Mouse (Mus musculus) brain, embryonic 14.5 days (tissue): ENCODE measurements around the gene Elovl7.

ENCODE experiments used
- CTCF ChIP-seq: fragments of 200-500 bp; IDR thresholded peaks from 2 replicates; pipeline ENCODE4 v1.5.1; 2012; ENCODE audit warnings: inconsistent platforms, mild to moderate bottlenecking, moderate library complexity, borderline replicate concordance; ENCODE audit not compliant: insufficient read depth, insufficient read length; ENCODE audit errors: extremely low read depth
- POLR2A ChIP-seq: fragments of 200-500 bp; IDR thresholded peaks from 2 replicates; pipeline ENCODE4 v1.6.1; 2012; ENCODE audit warnings: mild to moderate bottlenecking, inconsistent platforms, borderline replicate concordance; ENCODE audit not compliant: poor library complexity, insufficient read depth, insufficient read length, severe bottlenecking; ENCODE audit errors: extremely low read depth

DNA sequence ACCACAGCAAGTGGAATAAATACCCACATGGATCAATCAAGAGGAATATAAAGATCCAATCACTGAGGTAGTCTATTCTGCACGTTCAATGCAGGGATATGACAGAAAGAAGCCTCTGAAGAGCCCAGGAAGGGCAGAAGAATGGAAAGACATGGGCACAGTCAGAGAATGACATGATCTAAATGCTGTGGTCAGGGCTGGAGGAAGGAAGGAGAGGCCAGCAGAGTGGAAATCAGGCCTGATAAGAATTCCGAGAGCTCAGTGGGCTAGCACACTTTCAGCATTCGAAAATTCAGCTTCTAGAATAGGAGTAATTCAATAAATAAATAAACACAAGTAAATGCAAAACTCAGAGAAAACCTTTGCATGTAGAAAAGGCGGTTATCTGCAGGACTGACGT lies 27.5 kb downstream of the Elovl7 start:
- TF ChIP-seq POLR2A = no peak
- no peak for TF ChIP-seq CTCF
